Mouse (Mus musculus) liver, postnatal 0 days (tissue): ENCODE results near the gene Snx27.

Experiments
- CTCF ChIP-seq: sonication (generic); IDR thresholded peaks from 2 replicates; pipeline ENCODE4 v1.5.1; 2016; ENCODE audit warnings: antibody characterized with exemption, low read depth
- EP300 ChIP-seq: IDR thresholded peaks from 2 replicates; pipeline ENCODE4 v1.6.1; 2016; ENCODE audit warnings: antibody characterized with exemption, low read depth, mild to moderate bottlenecking

GRCm38 (mm10) chr3:94574506-94574905 lies 8.0 kb downstream of the Snx27 start:
- no peak for TF ChIP-seq CTCF
- TF ChIP-seq EP300, result no peak
